Mouse (Mus musculus): ENCODE measurements around the gene Sds. TPM values are rescaled to one million over a fixed set of nuclear protein-coding genes. Genes with fewer than 3 reads are reported as not detected.
A peak's percentile ranks its signal among the peaks of the same experiment; 100 is the strongest.

Gene Sds
- polyA plus RNA-seq, 1 experiment, result not detected

DNA sequence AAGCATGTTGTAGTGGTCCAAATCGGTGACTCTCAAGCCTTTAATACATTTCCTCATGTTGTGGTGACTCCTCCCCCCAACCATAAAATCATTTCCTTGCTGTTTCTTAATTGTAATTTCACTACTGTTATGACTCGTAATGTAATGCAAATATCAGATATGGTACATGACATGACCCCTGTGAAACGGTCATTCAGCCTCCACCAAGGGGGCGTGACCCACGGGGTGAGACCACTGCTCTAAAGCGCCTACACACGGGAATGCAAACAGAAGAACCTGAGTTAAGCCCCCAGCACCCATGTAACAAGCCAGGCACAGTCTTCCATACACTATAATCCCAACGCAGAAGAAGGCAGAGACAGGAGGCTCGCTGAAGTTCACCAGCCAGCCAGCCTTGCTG, 29.5 kb downstream of the Sds start:
- Histone ChIP-seq H3K27me3 (replicated peaks; ENCODE audit: control insufficient read depth, insufficient read depth, low read length) (no peaks in the 10 kb centered on the region), H3K4me1 (ENCODE audit: control insufficient read depth, insufficient read depth, low read length) (peaks cover 10% of the 10 kb centered on the region), H3K36me3 (ENCODE audit: control insufficient read depth, insufficient read depth, low read length) (no peaks in the 10 kb centered on the region), H3K4me3 (ENCODE audit: insufficient read depth, low read depth, low read length) (no peak overlapping the region), H3K27ac (ENCODE audit: insufficient read depth, low read depth, low read length) (no peak overlapping the region)
- TF ChIP-seq POLR2A (IDR thresholded peaks at IDR 0.05; ENCODE audit: low read depth, low read length), result no peak
- no peak for DNase-seq
- WGBS, result 67% methylated on average over 9 of the region's 9 CpGs

DNA sequence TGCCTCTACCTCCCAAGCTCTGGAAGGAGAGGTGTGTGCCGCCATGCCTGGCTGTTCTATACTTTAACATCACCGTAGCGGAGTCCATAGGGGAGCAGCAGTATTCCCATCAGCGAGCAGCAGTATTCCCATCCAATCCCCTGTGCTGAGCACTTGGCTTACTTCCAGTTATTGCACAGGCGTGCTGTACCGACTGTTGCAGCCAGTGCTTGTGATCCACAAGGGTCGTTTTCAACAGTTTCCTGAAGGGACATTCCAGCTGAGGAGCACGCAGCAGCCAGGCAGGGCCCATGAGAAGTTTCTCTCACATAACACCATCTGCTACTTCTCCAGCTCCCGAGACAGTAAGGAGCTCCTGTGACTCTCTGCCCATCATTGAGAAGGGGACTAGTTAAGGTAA, 30.2 kb downstream of the Sds start:
- Histone ChIP-seq H3K36me3 (ENCODE audit: control insufficient read depth, insufficient read depth, low read length) (no peaks in the 10 kb centered on the region), H3K4me1 (ENCODE audit: control insufficient read depth, insufficient read depth, low read length) (peaks cover 10% of the 10 kb centered on the region), H3K27ac (ENCODE audit: insufficient read depth, low read depth, low read length) (no peak overlapping the region), H3K4me3 (ENCODE audit: insufficient read depth, low read depth, low read length) (no peak overlapping the region), H3K27me3 (replicated peaks; ENCODE audit: control insufficient read depth, insufficient read depth, low read length) (no peaks in the 10 kb centered on the region)
- TF ChIP-seq POLR2A (IDR thresholded peaks at IDR 0.05; ENCODE audit: low read depth, low read length) (no peak), CTCF (conservative IDR thresholded peaks at IDR 0.05; ENCODE audit: insufficient read depth, insufficient read length, low read depth, low read length) (no peak)
- 59% methylated on average over 9 of the region's 9 CpGs for WGBS
- no peak for DNase-seq

DNA sequence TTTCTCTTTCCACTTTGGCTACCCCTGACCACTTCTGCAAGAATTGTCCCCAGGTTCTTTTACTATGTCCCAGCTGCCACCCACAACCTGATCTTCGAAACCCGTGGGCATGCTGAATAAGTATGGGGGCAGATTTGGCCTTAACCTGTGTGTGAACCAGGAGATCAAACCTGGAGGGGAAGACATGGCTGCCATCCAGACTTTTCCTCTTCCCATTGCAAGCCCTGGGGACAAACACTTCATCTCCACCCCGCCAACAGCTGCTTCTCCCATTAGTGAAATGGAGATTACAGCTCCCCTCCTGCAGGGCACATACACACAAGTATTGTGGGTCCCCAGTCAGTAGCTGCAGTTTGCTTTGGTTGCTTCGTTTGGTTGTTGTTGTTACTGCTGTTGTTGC, 31.0 kb downstream of the Sds start:
- 75% methylated on average over 4 of the region's 4 CpGs for WGBS
- H3K36me3 ChIP-seq (ENCODE audit: control insufficient read depth, insufficient read depth, low read length), result no peaks in the 10 kb centered on the region
- no peak overlapping the region for H3K4me3 ChIP-seq (ENCODE audit: insufficient read depth, low read depth, low read length)
- no peak overlapping the region for H3K27ac ChIP-seq (ENCODE audit: insufficient read depth, low read depth, low read length)
- DNase-seq, result no peak
- H3K27me3 ChIP-seq (replicated peaks; ENCODE audit: control insufficient read depth, insufficient read depth, low read length), result no peaks in the 10 kb centered on the region
- H3K4me1 ChIP-seq (ENCODE audit: control insufficient read depth, insufficient read depth, low read length), result peaks cover 12% of the 10 kb centered on the region
- TF ChIP-seq CTCF (conservative IDR thresholded peaks at IDR 0.05; ENCODE audit: insufficient read depth, insufficient read length, low read depth, low read length) (no peak), POLR2A (IDR thresholded peaks at IDR 0.05; ENCODE audit: low read depth, low read length) (no peak)

DNA sequence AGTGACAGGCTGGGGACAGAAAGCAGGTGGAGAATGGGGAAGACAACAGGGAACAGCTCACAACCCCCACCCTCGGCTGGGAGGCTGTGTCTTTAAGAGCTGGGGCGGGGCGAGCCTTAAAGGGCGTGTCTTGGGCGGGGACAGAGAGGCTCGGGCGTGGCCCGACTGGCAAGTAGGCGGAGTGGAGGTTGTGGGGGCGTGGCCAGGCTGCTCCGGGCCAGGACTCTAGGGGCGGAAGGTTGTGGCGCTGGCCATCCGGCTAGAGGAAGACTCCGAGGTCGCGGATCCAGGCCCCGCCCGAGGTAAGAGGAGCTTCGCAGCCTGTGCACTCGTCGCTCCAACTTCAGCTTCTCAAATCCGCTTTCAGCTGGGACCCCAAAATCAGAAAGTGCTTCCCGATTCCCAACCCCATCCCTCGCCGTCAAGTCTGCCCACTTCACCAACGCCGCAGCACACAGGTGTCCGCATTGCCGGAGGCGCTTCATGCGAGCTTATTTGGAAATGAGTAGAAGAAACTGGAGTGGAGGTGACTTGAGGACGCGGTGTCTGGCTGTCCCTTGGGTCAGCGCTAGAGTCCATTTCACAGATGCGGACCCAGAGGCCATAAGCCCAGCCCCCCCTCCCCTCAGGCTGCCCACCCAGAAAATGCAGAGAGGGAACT, 34.8 kb downstream of the Sds start, which contains the start of gene Slc8b1:
TSS of gene Slc8b1 (plus strand) at position 187 of the 661 bp plus-strand sequence.
- Histone ChIP-seq H3K4me3 (ENCODE audit: insufficient read depth, low read depth, low read length) (peak within 1 kb of the TSS; percentile 83), H3K4me1 (ENCODE audit: control insufficient read depth, insufficient read depth, low read length) (peaks cover 27% of the 10 kb centered on the region), H3K27ac (ENCODE audit: insufficient read depth, low read depth, low read length) (peak within 1 kb of the TSS; percentile 87), H3K36me3 (ENCODE audit: control insufficient read depth, insufficient read depth, low read length) (no peaks in the 10 kb centered on the region), H3K27me3 (replicated peaks; ENCODE audit: control insufficient read depth, insufficient read depth, low read length) (no peaks in the 10 kb centered on the region)
- DNase-seq, result peak; percentile 98
- TF ChIP-seq POLR2A (IDR thresholded peaks at IDR 0.05; ENCODE audit: low read depth, low read length), result peak; percentile 17
- TF ChIP-seq CTCF (conservative IDR thresholded peaks at IDR 0.05; ENCODE audit: insufficient read depth, insufficient read length, low read depth, low read length), result no peak
- under 1% methylated on average over 36 of the region's 36 CpGs for WGBS

DNA sequence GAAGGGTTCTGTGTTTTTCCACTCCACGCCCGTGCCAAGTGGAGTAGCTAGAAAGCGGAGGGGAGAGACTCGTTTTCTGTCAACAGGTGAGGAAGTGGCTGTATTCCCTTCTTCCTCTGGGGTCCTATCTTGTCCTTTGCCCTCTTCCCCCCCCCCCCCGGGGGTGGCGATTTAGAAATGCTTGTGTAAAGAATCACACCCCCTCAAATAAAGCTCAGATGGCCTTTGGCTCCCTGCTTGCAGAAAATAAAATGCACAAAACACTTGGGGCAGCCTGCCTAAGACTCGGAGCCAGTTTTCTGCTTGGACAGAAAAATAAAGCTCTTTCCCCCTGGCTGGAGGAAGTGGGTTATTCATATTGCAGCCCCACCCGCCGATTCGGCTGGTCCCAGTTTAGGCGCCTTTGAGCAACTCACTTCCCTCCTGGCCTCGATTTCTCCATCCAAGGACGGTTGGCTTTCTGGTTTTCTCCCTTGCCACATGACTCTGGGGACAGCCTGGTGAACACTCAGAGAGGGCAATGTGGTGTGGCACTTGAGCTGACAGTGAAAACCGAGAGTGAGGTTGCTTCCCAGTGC, 35.4 kb downstream of the Sds start:
- 6% methylated on average over 14 of the region's 14 CpGs for WGBS
- Histone ChIP-seq H3K4me1 (ENCODE audit: control insufficient read depth, insufficient read depth, low read length) (peaks cover 33% of the 10 kb centered on the region), H3K36me3 (ENCODE audit: control insufficient read depth, insufficient read depth, low read length) (no peaks in the 10 kb centered on the region), H3K4me3 (ENCODE audit: insufficient read depth, low read depth, low read length) (peak overlapping the region; percentile 83), H3K27ac (ENCODE audit: insufficient read depth, low read depth, low read length) (peak overlapping the region; percentile 87), H3K27me3 (replicated peaks; ENCODE audit: control insufficient read depth, insufficient read depth, low read length) (no peaks in the 10 kb centered on the region)
- no peak for TF ChIP-seq POLR2A (IDR thresholded peaks at IDR 0.05; ENCODE audit: low read depth, low read length)
- TF ChIP-seq CTCF (conservative IDR thresholded peaks at IDR 0.05; ENCODE audit: insufficient read depth, insufficient read length, low read depth, low read length), result no peak
- peak; percentile 36 for DNase-seq

DNA sequence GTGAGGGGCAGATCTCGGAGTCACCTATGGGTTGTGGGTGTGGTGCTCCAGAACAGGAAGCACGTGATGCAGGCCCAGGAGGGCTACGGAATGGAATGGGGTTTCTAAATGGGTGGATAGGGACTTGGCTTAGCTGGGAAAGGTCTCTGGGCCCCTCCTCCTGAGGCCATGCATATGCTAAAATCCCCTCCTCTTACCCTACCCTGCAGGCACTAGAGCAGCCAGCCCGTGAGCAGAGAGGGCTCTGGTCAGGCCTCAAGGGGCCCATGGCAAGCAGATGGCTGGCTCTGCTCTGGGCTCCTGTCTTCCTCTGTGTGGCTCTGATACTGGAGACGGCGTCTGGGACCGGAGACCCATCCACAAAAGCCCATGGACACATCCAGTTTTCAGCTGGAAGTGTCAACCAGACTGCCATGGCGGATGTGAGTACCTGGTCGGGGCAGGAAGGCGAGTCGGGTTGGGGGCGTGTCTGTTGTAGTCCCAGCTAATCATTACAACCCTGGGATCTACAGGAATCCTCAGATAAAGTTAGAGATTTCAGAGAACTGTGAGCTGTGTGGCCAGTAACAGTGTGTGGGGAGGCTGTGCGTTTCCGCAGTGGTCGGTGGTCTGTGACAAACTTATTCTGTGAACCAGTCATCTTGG, 36.7 kb downstream of the Sds start:
- H3K36me3 ChIP-seq (ENCODE audit: control insufficient read depth, insufficient read depth, low read length), result no peaks in the 10 kb centered on the region
- DNase-seq, result peak; percentile 32
- H3K27me3 ChIP-seq (replicated peaks; ENCODE audit: control insufficient read depth, insufficient read depth, low read length), result no peaks in the 10 kb centered on the region
- WGBS, result 61% methylated on average over 15 of the region's 15 CpGs
- H3K4me3 ChIP-seq (ENCODE audit: insufficient read depth, low read depth, low read length), result no peak overlapping the region
- H3K27ac ChIP-seq (ENCODE audit: insufficient read depth, low read depth, low read length), result no peak overlapping the region
- TF ChIP-seq POLR2A (IDR thresholded peaks at IDR 0.05; ENCODE audit: low read depth, low read length) (no peak), CTCF (conservative IDR thresholded peaks at IDR 0.05; ENCODE audit: insufficient read depth, insufficient read length, low read depth, low read length) (no peak)
- peaks cover 43% of the 10 kb centered on the region for H3K4me1 ChIP-seq (ENCODE audit: control insufficient read depth, insufficient read depth, low read length)

DNA sequence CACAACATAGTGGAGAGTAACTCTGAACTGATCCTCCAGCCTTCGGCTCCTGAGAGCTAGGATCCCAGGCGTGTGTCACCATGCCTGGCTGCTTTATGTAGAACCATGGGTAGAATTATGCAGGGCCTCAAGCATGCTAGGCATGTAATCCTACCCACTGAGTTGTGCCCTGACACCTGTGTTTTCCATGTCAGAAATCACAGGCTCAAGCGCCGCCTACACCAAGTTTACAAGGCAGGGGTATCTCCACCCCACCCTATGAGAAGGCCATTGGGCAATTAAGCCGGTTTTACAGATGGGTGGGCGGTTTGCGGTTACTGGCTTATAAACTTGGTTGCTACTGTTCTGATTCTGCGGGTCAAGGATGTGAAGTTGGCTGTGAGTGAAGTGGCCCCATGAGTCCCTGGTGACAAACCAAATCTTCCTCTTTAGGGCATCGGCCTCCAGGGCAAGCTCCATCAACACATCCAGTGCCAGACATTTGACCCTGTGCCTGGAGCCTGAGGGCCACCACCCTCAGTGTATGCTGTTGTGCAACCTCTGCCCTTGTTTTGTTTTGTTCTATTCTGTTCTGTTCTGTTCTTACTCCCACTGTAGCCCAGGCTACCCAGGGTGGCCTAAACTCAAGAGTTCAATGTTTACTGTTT, 37.8 kb downstream of the Sds start:
- TF ChIP-seq POLR2A (IDR thresholded peaks at IDR 0.05; ENCODE audit: low read depth, low read length) (no peak), CTCF (conservative IDR thresholded peaks at IDR 0.05; ENCODE audit: insufficient read depth, insufficient read length, low read depth, low read length) (no peak)
- Histone ChIP-seq H3K36me3 (ENCODE audit: control insufficient read depth, insufficient read depth, low read length) (no peaks in the 10 kb centered on the region), H3K27ac (ENCODE audit: insufficient read depth, low read depth, low read length) (peak overlapping the region; percentile 37), H3K4me1 (ENCODE audit: control insufficient read depth, insufficient read depth, low read length) (peaks cover 43% of the 10 kb centered on the region), H3K27me3 (replicated peaks; ENCODE audit: control insufficient read depth, insufficient read depth, low read length) (no peaks in the 10 kb centered on the region), H3K4me3 (ENCODE audit: insufficient read depth, low read depth, low read length) (no peak overlapping the region)
- no peak for DNase-seq
- 72% methylated on average over 9 of the region's 9 CpGs for WGBS
